Mouse (Mus musculus) limb, embryonic 14.5 days (tissue): ENCODE measurements around the gene Ago3. TPM values are rescaled to one million over a fixed set of nuclear protein-coding genes. Genes with fewer than 3 reads are reported as not detected.

Experiments used
- ATAC-seq: fragments of 200-750 bp; cut with Nextera tagmentation; 2 replicates; pipeline ENCODE4 v1.8.0; 2017; ENCODE audit warnings: low read depth, moderate number of reproducible peaks, moderate TSS enrichment; ENCODE audit not compliant: low FRiP score
- DNase-seq: peaks from one replicate; pipeline ENCODE4 v3.0.0-alpha.2; 2015; ENCODE audit warnings: low spot score
- H3K27ac ChIP-seq: fragments of 300-500 bp; sonication (generic); replicated peaks from 2 replicates; pipeline ENCODE4 v1.5.1; 2014; ENCODE audit warnings: low read depth, mild to moderate bottlenecking, low read length, moderate library complexity, mixed read lengths
- H3K27me3 ChIP-seq: fragments of 300-500 bp; sonication (generic); 2 replicates; pipeline ENCODE4 v1.6.1; 2014; ENCODE audit warnings: low read length, mixed read lengths; ENCODE audit not compliant: control insufficient read depth, insufficient read depth
- H3K36me3 ChIP-seq: fragments of 300-500 bp; sonication (generic); 2 replicates; pipeline ENCODE4 v1.6.1; 2014; ENCODE audit warnings: mild to moderate bottlenecking, low read length, moderate library complexity, mixed read lengths; ENCODE audit not compliant: control insufficient read depth, insufficient read depth
- H3K4me1 ChIP-seq: fragments of 300-500 bp; sonication (generic); 2 replicates; pipeline ENCODE4 v1.6.1; 2014; ENCODE audit warnings: antibody characterized with exemption, low read length, mixed read lengths; ENCODE audit not compliant: control insufficient read depth, insufficient read depth
- H3K4me2 ChIP-seq: fragments of 300-500 bp; sonication (generic); replicated peaks from 2 replicates; pipeline ENCODE4 v1.6.1; 2014; ENCODE audit warnings: low read depth, mild to moderate bottlenecking, low read length, moderate library complexity; ENCODE audit not compliant: severe bottlenecking
- H3K4me3 ChIP-seq: fragments of 300-500 bp; sonication (generic); replicated peaks from 2 replicates; pipeline ENCODE4 v1.5.1; 2014; ENCODE audit warnings: low read length
- H3K9ac ChIP-seq: fragments of 300-500 bp; sonication (generic); 2 replicates; pipeline ENCODE4 v1.6.1; 2014; ENCODE audit warnings: mild to moderate bottlenecking, low read depth, low read length, moderate library complexity; ENCODE audit not compliant: severe bottlenecking
- H3K9me3 ChIP-seq: fragments of 300-500 bp; sonication (generic); 2 replicates; pipeline ENCODE4 v1.6.1; 2016; ENCODE audit warnings: low read length; ENCODE audit not compliant: control insufficient read depth
- POLR2A ChIP-seq: fragments of 200-500 bp; IDR thresholded peaks from 2 replicates; pipeline ENCODE4 v1.8.0; 2012; ENCODE audit warnings: inconsistent platforms, mild to moderate bottlenecking, moderate library complexity, borderline replicate concordance; ENCODE audit not compliant: insufficient read depth, insufficient read length; ENCODE audit errors: extremely low read depth
- WGBS: fragments of 180-500 bp; shearing (Covaris S2); extraction: QIAGEN DNeasy Blood & Tissue Kit; methylation state at CpG from one replicate; pipeline ENCODE4 v1.1.7; 2014; 5-methylcytosine and 5-hydroxymethylcytosine counted together
- polyA plus RNA-seq, 2 experiments: library from polyadenylated mRNA; depleted of rRNA in 1 of 2; stranded (reverse) in 1 of 2; unstranded in 1 of 2; fragments of >200 nt; fragmentation: Nextera tagmentation in 1 of 2; extraction: Ambion mirVana in 1 of 2; gene quantifications; 2 replicates each; pipeline versions ENCODE4 v1.2.1 to v1.2.3; 2012 to 2014

Ago3 gene
- polyA plus RNA-seq, 2 experiments, result 6.6 to 11.4 TPM

DNA sequence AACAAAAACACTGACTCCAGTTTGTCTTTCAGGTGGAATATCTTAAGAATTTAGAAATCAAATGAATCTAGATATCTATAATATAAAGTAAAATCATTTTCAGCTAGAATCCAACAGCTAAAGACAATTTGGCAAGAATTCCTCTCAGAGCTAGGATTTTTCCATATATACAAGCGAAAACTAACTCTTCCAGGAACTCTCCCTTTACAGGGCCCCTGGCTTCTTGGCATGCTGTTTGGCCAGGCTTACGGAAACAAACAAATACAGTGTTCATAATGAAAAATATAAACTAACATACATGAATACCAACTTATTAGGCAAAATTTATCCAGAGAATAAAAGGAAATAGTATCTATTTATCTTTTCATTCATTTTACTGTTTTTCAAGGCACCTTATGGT lies 5.5 kb downstream of the Ago3 start:
- no peak for ATAC-seq
- H3K9ac ChIP-seq, result no peak overlapping the region
- H3K9me3 ChIP-seq, result no peaks in the 10 kb centered on the region
- DNase-seq, result no peak
- 0 out of 2 replicates have a peak, but pooled peaks cover 5% of the 10 kb centered on the region for H3K4me1 ChIP-seq
- H3K27me3 ChIP-seq, result no peaks in the 10 kb centered on the region
- WGBS, result 84% methylated on average over 2 of the region's 2 CpGs
- H3K4me2 ChIP-seq, result no peak overlapping the region
- no peak overlapping the region for H3K4me3 ChIP-seq
- H3K27ac ChIP-seq, result no peak overlapping the region
- TF ChIP-seq POLR2A, result no peak
- H3K36me3 ChIP-seq, result no peaks in the 10 kb centered on the region

DNA sequence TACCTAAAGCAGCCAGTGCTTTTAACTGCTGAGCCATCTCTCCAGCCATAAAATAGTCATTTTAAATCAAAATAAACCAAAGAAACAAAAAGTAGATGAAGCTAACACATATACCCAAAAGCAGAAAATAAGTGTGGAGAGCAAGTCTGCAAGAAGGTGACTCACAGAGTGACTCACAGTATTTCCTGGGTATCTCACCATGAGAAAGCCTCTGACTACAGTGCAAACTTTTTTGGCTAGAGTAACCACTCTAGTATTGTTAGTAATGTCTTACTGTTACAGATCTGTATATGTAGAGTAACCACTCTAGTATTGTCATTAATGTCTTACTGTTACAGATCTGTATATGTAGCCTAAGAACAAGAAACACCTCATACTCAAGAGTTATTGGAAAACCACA lies 13.6 kb downstream of the Ago3 start:
- ATAC-seq (no peak), DNase-seq (no peak)
- no peaks in the 10 kb centered on the region for H3K9me3 ChIP-seq
- H3K9ac ChIP-seq, result no peak overlapping the region
- no peak for TF ChIP-seq POLR2A
- no peaks in the 10 kb centered on the region for H3K4me1 ChIP-seq
- no peak overlapping the region for H3K4me3 ChIP-seq
- no peaks in the 10 kb centered on the region for H3K27me3 ChIP-seq
- H3K36me3 ChIP-seq, result peaks cover 15% of the 10 kb centered on the region; the same call in 1 of the 2 replicates
- no peak overlapping the region for H3K4me2 ChIP-seq
- H3K27ac ChIP-seq, result no peak overlapping the region

DNA sequence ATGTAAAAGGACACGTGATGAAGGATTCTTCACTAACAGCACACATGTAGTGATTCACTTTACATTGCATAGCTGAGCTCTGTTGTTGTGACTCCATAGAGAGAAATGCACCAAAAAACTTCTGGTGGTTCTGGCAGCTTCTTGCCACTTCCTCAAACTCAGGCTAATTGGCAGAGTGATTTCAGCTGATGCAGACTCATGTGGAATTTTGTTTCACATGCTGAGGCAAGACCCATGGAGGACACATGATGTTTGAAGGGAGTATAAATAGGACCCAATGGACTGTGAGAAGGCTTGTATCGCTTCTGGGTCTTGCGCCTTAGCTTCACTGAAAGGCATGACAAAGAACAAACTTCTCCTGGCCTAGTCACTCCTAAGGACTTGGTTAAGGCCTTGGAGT lies 16.8 kb downstream of the Ago3 start:
- ATAC-seq, result no peak
- DNase-seq, result no peak
- H3K9ac ChIP-seq, result no peak overlapping the region
- H3K4me2 ChIP-seq, result no peak overlapping the region
- H3K9me3 ChIP-seq, result no peaks in the 10 kb centered on the region
- H3K27me3 ChIP-seq, result no peaks in the 10 kb centered on the region
- H3K36me3 ChIP-seq, result peaks cover 15% of the 10 kb centered on the region; the same call in 1 of the 2 replicates
- H3K27ac ChIP-seq, result no peak overlapping the region
- H3K4me3 ChIP-seq, result no peak overlapping the region
- 89% methylated on average over 3 of the region's 3 CpGs for WGBS
- no peak for TF ChIP-seq POLR2A
- H3K4me1 ChIP-seq, result no peaks in the 10 kb centered on the region

DNA sequence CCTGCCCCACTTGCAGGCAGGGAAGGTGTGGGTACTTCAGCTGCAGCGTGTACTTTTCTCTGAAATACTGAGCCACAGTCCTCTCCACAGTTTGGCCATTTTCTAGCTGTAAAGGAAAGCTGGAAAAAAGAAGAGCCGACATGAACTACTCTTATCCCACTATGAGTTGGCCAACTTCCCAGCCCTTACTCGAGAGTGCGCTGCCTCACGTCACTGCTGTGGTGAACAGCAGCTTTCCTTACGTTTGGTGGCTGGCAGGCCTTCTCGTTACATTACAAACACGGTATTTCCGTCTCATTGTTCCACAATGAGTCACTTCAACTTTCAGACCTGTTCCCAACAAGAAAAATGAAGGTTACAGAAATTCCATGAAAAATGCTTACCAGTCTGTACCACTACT lies 57.9 kb downstream of the Ago3 start:
- 0 out of 2 replicates have a peak overlapping the region, but pooled peaks have one; percentile 8 for H3K27ac ChIP-seq
- DNase-seq (peak; percentile 7), ATAC-seq (no peak)
- no peak for TF ChIP-seq POLR2A
- H3K4me1 ChIP-seq, result no peaks in the 10 kb centered on the region
- 81% methylated on average over 9 of the region's 9 CpGs for WGBS
- H3K4me2 ChIP-seq, result no peak overlapping the region
- H3K4me3 ChIP-seq, result no peak overlapping the region
- peaks cover 26% of the 10 kb centered on the region for H3K36me3 ChIP-seq
- no peaks in the 10 kb centered on the region for H3K27me3 ChIP-seq
- no peak overlapping the region for H3K9ac ChIP-seq
- no peaks in the 10 kb centered on the region for H3K9me3 ChIP-seq

DNA sequence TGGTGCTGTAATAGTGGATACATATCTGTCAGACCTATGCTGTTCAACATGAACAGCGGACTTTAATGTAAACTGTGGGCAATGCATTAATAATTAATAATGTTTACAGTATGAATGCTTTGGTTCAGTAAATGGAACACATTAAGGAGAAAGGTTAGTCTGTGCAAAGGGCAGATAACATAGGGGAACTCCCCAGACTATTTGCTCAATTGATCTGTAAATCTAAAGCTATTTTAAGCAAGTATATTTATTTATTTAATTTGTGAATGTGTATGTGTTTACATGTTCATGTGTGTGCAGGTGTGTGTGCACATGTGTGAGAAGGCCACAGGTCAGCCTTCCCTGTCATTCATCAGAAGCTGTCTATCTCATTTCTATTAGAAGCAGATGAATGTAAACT lies 69.3 kb downstream of the Ago3 start:
- H3K36me3 ChIP-seq, result peaks cover 36% of the 10 kb centered on the region
- no peak for ATAC-seq

DNA sequence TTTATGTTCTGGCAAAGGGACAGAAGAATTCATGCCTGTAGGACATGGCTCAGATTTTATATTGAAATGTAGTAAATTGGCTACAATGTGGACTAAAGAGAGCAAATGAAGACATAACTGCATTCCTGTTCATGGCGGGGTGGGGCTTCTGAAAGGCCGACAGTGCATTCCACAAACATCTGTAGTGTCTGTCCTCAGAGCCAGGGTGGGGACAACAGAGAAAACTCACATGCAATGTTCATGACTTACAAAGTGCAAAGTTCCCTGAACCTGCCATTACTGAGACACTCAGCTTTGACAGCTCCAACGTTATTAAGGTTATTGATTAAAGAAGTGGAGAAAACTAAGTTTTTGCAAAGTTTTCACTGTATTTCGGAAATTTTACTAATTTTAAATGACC lies 85.9 kb downstream of the Ago3 start:
- no peak for TF ChIP-seq POLR2A
- H3K9me3 ChIP-seq, result no peaks in the 10 kb centered on the region
- no peak overlapping the region for H3K4me2 ChIP-seq
- no peaks in the 10 kb centered on the region for H3K27me3 ChIP-seq
- no peak overlapping the region for H3K4me3 ChIP-seq
- 71% methylated on average over 4 of the region's 4 CpGs for WGBS
- no peak overlapping the region for H3K27ac ChIP-seq
- no peak for ATAC-seq
- H3K36me3 ChIP-seq, result peaks cover 40% of the 10 kb centered on the region
- no peak overlapping the region for H3K9ac ChIP-seq
- H3K4me1 ChIP-seq, result no peaks in the 10 kb centered on the region
- DNase-seq, result no peak

More for the DNA sequence above, 69.3 kb downstream of the Ago3 start:
- WGBS, result 97% methylated on average over 1 of the region's 1 CpGs
- Histone ChIP-seq H3K4me3 (no peak overlapping the region), H3K4me2 (no peak overlapping the region), H3K27ac (no peak overlapping the region), H3K27me3 (no peaks in the 10 kb centered on the region), H3K9me3 (no peaks in the 10 kb centered on the region), H3K4me1 (no peaks in the 10 kb centered on the region), H3K9ac (no peak overlapping the region)
- no peak for DNase-seq
- TF ChIP-seq POLR2A, result no peak
